Mouse (Mus musculus) left cerebral cortex, adult 2 months (tissue): ENCODE data around the gene Pik3r1. TPM values are rescaled to one million over a fixed set of nuclear protein-coding genes. Genes with fewer than 3 reads are reported as not detected.

Source experiments
- DNase-seq, 2 experiments: peaks; one replicate each; pipeline ENCODE4 v3.0.0; 2021 to 2022; ENCODE audit warnings: low spot score in 2 of 2, mixed read lengths in 1 of 2; ENCODE audit errors: extremely low spot score in 1 of 2
- H3K27ac ChIP-seq: fragments of 200-600 bp; 2 replicates; pipeline ENCODE4 v1.8.1; 2022
- H3K4me3 ChIP-seq: fragments of 200-600 bp; 2 replicates; pipeline ENCODE4 v1.8.1; 2022
- CTCF ChIP-seq: fragments of 200-600 bp; IDR thresholded peaks from 2 replicates; pipeline ENCODE4 v1.8.1; 2022; ENCODE audit warnings: antibody characterized with exemption, mild to moderate bottlenecking, moderate library complexity
- intact Hi-C: fragments of 180-260 bp; cut with DNase I; formaldehyde crosslinking; loops from one replicate; pipeline ENCODE4 v1.15.1; 2025
- total RNA-seq, 2 experiments: library from RNA; stranded (reverse); gene quantifications; 2 replicates each; pipeline ENCODE4 v1.2.3; 2021

Gene Pik3r1
- total RNA-seq, 2 experiments from 2014 or later: 136 to 159 TPM

DNA sequence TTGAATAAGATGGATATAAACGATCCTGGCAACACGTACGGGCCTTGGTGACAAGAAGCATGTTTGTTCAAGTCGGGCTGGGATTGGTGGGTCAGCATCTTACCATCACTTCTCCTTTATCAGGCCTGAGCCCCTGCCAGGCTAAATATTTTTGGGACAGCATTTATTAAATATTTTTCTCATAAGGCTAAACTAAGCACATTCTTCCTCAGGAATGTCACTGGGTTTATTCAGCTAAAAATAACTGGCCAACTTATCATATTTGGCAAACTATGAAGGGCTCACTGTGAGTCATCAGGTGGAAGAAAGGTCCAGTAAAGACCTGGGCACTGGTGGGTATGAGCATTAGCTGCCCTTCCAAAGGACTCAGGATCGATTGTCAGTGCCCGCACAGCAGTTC lies 50.2 kb downstream of the Pik3r1 start:
- Histone ChIP-seq H3K4me3 (no peak overlapping the region), H3K27ac (no peak overlapping the region)
- DNase-seq: no peak
- no peak for TF ChIP-seq CTCF
- intact Hi-C loops: loop anchor here (5.0 to 10.0 kb wide), 2 partner anchors 871 to 973 kb away; partner anchors contain the start of gene Mrps36

DNA sequence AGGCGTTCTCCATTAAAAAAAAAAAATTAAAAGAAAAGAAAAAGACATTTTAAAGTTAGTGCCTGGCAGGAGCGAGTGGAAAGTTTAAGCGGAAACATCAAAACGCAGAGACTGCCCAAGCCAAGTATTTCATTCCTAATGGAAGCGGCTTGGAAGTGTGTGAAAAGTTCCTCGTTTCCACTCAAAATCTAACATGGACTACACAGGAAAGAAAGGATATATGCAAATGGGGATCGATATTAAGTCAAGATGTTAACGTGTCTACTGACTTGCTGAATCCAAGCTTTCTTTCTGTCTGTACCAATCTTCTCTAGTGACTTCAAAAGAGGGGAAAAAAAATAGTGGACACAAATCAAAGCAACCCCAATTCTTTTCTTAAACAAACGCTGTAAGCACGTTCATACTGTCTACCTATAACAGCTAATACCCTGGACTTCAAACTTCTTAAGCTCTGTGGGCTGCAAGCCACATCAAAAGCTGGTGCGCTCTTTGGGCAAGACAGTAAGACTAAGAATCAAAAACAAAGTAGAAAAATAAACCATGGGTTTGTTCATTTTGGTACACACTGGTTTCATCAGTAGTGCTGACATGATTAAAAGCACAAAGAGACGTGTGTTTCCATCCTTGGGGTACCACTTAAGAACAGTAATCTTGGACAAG lies 54.5 kb downstream of the Pik3r1 start:
- H3K27ac ChIP-seq: no peak overlapping the region
- intact Hi-C loops: loop anchor here (10.0 kb wide), 1 partner anchor 969 kb away; the partner anchor contains the start of gene Mrps36
- TF ChIP-seq CTCF: no peak
- no peak overlapping the region for H3K4me3 ChIP-seq
- no peak for DNase-seq

DNA sequence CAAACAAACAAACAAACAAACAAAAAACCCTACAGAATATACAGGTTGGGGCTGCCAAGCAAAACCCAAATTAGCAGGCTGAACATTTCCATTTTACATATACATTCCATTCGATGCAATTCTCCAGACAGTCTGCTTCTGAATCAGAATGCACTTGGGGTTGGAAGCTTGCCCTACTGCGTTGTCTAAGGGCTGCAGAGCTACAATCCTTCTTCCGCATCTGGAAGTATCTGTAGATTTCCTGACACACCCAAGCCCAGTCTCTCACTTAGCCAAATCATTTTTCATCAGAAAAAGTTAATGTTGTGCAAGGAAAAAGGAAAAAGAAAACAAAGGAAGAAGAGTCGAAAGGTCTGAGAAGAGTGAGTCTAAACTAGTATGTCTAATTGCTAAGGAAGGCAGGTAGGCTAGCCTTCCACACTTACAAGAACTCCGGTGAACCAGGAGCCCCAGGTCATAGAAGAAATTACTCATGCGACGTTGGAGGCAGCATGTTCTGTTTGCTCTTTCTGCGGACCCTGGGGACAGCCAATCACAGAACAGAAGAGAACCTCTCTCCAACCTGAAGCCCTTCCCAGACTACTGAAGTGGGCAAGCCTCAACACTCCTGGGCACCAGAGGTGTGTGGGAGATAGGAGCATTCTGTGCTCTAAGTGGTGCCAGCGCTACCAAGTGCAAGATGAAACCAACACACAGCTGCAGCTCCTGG lies 55.1 kb downstream of the Pik3r1 start:
- H3K27ac ChIP-seq: no peak overlapping the region
- no peak for DNase-seq
- intact Hi-C loops: loop anchor here (10.0 kb wide), 1 partner anchor 968 kb away; the partner anchor contains the start of gene Mrps36
- no peak overlapping the region for H3K4me3 ChIP-seq
- no peak for TF ChIP-seq CTCF

DNA sequence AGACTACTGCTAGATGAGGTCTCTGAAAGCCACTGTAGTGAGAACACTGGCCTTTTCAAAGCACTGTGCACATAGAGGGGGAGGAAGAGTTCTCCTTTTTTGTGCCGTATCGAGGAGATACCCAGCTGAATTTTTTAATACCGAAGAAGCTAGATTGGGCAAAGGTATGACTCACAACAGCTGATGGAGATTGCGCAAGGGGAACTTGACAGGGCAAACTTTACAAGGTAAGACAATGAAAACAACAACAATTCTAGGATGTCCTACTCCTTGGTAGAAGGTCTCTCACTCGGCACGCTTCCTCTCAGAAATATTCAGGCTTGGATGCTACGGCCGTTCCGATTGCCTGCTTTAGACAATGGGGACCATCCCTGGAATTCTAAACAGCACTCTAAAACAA lies 55.9 kb downstream of the Pik3r1 start:
- intact Hi-C loops: loop anchor here (10.0 kb wide), 1 partner anchor 967 kb away; the partner anchor contains the start of gene Mrps36
- no peak for DNase-seq
- no peak overlapping the region for H3K27ac ChIP-seq
- no peak for TF ChIP-seq CTCF
- no peak overlapping the region for H3K4me3 ChIP-seq

DNA sequence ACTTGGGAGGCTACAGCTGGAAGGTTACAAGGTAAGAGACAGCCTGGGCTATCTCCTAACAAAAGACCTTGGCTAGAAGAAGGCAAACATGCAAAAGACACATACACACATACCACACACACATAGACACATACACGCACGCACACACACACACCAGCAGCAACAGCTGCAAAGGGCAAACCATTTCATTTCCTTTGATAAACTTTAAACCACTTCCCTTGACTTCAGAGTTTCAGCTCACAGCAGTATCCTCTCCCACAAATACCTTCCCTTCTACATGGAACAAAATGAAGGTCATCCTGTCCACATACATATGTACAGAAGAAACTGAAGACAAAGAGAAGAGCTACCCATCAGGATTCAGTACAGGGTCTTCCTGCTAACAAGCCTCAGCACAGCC lies 56.7 kb downstream of the Pik3r1 start:
- Histone ChIP-seq H3K27ac (no peak overlapping the region), H3K4me3 (no peak overlapping the region)
- TF ChIP-seq CTCF: no peak
- DNase-seq: no peak
- intact Hi-C loops: loop anchor here (10.0 kb wide), 1 partner anchor 966 kb away; the partner anchor contains the start of gene Mrps36

DNA sequence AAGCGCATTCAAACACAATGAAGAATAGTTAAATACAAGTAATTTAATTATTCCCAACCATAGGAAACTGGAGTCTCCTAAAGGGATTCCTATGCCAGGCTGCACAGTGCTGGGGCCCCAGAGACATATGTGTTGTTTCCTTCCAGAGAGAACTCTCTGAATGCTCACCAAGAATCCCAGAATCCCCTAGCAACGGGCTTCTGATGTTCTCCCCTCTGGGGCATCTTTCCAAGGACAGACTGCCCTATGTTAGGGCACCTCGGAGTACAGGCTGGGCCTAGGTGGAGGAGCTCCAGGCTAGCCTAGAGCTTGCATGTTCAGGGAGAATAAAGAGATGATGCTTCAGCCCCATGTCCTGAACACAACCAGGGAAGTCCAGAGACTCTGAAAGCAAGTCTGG lies 58.2 kb downstream of the Pik3r1 start:
- intact Hi-C loops: loop anchor here (10.0 kb wide), 1 partner anchor 965 kb away; the partner anchor contains the start of gene Mrps36
- TF ChIP-seq CTCF: no peak
- no peak overlapping the region for H3K27ac ChIP-seq
- no peak overlapping the region for H3K4me3 ChIP-seq
- no peak for DNase-seq

DNA sequence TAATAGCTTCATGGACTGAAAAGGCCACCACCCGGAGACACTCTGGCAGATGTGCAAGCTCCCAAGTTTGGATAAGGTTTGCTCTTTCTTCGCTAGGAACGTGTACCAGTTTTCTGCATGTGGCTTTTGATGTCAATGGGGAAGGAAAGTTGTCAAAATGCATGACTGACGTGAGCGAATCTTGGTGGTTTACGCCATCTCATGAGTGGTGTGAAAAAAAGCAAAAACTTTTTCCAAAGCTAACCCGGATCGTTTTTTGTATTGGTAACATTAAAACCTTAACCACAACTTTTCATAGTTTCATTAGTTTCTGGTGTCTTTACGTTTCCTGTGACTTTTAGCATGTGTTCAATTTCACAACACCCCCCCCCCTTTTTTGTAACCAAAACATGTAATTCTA lies 60.8 kb downstream of the Pik3r1 start:
- Histone ChIP-seq H3K4me3 (no peak overlapping the region), H3K27ac (no peak overlapping the region)
- DNase-seq: no peak
- intact Hi-C loops: no loop called here
- no peak for TF ChIP-seq CTCF

DNA sequence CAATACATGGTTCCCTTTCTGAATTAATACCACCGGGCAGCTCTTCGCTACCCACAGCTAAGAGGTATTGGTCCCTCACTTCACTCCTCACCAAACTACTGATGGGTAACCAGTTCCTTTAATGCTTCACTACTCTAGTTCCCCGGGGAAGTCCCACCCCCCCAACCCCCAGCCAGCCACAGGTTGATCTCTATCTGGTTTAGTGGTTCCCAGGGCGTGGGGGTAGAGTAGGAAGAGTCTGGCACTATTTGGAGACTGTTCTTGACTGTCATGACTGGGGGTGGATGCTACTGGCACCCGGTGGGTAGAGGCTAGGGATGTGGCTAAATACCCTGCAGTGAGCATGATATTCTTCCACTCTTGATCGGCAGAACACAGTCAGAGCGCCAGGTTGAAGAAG lies 61.6 kb downstream of the Pik3r1 start:
- no peak for TF ChIP-seq CTCF
- intact Hi-C loops: no loop called here
- DNase-seq: no peak

DNA sequence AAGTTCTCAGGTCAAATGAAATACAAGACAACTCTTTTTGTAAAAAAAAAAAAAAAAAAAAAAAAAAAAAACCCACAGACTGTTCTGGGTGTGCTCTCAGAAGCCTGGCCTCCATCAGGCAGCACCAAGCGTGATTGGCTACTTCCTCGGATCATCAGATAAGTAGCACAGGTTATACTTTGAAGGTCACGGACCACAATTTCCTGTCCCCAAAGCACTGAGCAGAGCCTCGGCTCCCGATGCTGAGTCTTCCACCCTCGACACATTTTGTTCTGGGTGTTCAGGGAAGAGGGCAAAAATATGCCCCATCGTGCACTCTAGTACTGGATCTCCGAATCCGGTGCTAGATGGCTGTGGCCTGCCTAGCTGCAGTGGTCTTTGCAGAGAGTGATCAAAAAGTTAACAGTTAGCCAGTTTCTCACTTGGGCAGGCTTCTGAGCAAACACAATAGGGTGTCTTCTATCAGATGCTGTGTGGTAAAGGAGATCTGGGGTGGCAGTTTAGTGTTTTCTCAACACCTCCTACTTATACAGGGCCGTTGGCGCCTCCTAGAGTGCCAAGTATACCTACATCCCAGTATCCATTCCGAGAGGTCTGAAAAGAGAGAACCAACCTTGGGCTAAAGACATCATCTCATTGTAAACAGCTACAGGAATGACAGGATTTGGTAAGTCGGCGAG lies 65.8 kb downstream of the Pik3r1 start:
- no peak overlapping the region for H3K27ac ChIP-seq
- TF ChIP-seq CTCF: no peak; the same call in 1 of the 2 replicates
- intact Hi-C loops: no loop called here
- no peak for DNase-seq
- no peak overlapping the region for H3K4me3 ChIP-seq

More for the DNA sequence above, 61.6 kb downstream of the Pik3r1 start:
- Histone ChIP-seq H3K27ac (no peak overlapping the region), H3K4me3 (no peak overlapping the region)

DNA sequence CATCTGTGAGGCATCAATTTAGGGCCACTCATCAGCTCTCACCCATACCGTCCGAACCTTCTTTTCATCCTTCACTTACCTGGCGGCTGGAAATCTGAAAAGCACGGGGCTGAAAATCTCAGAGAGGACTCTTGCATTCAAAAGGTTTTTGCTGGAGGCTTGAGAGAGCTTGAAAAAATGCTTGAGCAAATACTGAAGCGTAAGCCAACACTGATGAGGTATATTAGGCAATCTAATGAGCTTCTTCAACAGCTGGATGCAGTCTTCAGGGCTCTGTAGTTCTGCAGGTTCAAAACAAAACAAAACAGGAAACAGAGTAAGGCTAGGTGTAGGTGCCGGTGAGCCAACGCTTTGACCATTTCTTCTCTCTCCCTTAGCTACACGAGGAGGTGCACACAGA lies 66.4 kb downstream of the Pik3r1 start:
- Histone ChIP-seq H3K4me3 (no peak overlapping the region), H3K27ac (no peak overlapping the region)
- DNase-seq: no peak
- intact Hi-C loops: no loop called here
- no peak for TF ChIP-seq CTCF

DNA sequence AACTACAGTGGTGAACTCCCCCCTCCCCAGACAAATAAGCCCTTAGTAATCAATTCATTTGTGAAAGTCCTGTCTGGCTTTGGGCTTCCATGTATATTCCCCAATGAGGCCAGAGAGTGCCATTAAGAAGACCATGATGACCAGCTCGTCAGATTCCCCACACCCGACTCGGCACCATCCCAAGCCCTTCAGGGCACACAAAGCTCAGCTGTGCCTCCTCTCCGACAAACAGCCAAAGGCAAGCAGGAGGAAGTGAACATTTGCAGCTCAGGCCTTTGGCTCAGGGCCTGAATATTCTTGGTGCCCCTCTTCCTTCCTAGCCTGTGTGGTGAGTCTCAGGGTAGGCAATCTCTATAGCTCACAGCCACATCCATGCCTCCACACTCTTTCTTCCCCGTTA lies 68.3 kb downstream of the Pik3r1 start:
- intact Hi-C loops: no loop called here

DNA sequence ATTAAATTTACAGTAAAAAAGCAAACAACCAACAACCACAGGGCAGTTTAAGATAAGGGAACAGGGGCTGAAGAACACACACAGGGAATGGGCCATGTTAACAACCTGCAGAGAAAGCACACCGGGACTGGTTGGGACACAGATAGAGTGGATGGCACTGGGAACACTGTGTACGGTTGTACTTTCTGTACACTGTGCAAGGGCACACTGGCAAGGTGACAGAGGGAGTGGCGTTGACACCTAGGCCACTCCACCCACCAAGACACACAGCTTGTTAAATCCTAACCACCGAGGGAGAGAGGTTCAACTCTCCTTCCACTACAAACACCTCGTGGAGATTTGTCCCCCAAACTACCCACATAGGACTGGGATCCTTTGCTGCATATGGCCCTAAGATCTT lies 70.1 kb downstream of the Pik3r1 start:
- DNase-seq: no peak
- intact Hi-C loops: no loop called here
- Histone ChIP-seq H3K27ac (no peak overlapping the region), H3K4me3 (no peak overlapping the region)
- TF ChIP-seq CTCF: no peak

More for the DNA sequence above, 68.3 kb downstream of the Pik3r1 start:
- DNase-seq: no peak
- TF ChIP-seq CTCF: no peak
- H3K4me3 ChIP-seq: no peak overlapping the region
- no peak overlapping the region for H3K27ac ChIP-seq
